Mouse (Mus musculus) 3134 (cell line): ENCODE measurements around the gene Khdc1a.

Experiments
- DNase-seq: peaks from one replicate; pipeline ENCODE4 v3.0.0-alpha.2; 2011; ENCODE audit warnings: low spot score; ENCODE audit not compliant: insufficient read length; ENCODE audit errors: extremely low read depth

Khdc1a gene

GRCm38 (mm10) chr1:21383256-21383655 lies 33.8 kb downstream of the Khdc1a start, which contains the start of gene Khdc1b:
Gene Khdc1b, plus strand, starts transcription at chr1:21383556.
- DNase-seq = no peak

- DNase-seq = no peak
Measured at GRCm38 (mm10) chr1:21391138-21391671, 41.8 kb downstream of the Khdc1a start.
